Mouse (Mus musculus) liver, postnatal 0 days (tissue): Measurements from ENCODE around the gene Rbm19.

Experiments
- CTCF ChIP-seq: sonication (generic); IDR thresholded peaks from 2 replicates; pipeline ENCODE4 v1.5.1; 2016; ENCODE audit warnings: antibody characterized with exemption, low read depth
- EP300 ChIP-seq: IDR thresholded peaks from 2 replicates; pipeline ENCODE4 v1.6.1; 2016; ENCODE audit warnings: antibody characterized with exemption, low read depth, mild to moderate bottlenecking

DNA sequence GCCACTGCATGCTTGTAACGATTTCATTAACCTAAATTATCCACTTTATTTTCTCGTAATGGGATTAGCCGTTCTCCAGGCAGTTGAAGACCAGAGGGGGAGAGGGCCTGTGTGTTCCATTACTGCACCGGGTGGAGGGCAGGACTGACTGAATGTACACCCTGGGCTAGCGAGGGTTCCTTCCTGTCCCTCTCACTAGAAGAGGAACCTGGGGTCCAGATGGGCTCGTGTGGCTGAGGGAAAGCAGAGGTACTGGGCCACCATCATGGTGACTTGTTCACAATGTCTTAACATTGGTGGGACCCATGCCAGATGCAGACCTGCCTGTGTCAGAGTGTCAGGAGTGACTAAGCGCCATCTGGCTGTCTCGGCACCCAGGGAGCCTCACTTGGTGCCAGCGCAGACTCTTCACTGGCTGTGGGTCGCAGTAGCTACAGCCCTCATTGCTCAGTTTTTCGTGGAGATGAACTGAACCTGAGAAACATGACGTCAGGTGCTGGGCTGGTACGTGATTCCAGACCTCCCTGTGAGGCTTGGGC, 51.6 kb downstream of the Rbm19 start:
- TF ChIP-seq CTCF: no peak
- no peak for TF ChIP-seq EP300
